Mouse (Mus musculus) bone marrow, adult 2 months (tissue): ENCODE measurements around the gene Auts2.

Source experiments
- CTCF ChIP-seq: fragments of 200-500 bp; IDR thresholded peaks from 2 replicates; pipeline ENCODE4 v1.5.1; 2011; ENCODE audit warnings: low read length, control low read depth; ENCODE audit not compliant: control insufficient read depth, insufficient read depth
- POLR2A ChIP-seq: fragments of 200-500 bp; IDR thresholded peaks from 2 replicates; pipeline ENCODE4 v1.6.1; 2011; ENCODE audit warnings: low read depth, mild to moderate bottlenecking, control low read depth, low read length, borderline replicate concordance; ENCODE audit not compliant: control insufficient read depth

DNA sequence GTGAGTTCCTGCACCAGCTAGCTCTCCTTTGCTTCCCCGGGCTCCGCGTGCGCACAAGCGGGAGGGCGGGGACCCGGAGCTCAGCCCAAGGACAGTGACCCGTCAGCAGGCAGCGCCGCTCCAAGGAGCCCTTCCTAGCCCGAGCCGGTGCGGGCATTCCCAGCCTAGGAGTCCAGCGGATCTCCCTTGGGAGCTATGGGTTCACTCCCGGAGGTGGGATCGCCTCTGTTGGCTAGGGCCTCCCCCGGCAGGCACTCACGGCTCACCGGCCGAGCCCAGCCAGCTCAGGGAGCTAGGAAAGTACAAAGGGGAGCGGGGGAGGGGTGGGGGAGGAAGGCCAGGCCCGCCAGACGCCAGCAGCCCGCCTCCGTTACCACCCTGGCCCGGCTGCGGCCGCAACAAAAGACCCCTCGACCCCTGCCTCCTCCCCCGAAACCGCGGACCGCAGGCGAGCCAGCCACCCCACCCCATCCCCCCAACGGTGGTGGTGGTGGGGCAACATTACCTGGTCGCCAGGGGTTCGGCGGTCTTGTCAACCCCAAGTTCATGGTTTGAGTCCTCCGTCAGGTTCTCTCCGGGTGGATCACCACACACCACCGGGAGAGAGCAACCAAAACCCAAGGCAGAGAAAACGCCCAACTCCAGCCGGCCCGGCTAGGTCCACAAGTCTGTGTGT is 1005.9 kb downstream of the Auts2 start:
- no peak for TF ChIP-seq CTCF
- no peak for TF ChIP-seq POLR2A
